Mouse (Mus musculus) monocyte, adult 5-6 weeks (primary cell): ENCODE data around the gene Sult2b1. TPM values are rescaled to one million over a fixed set of nuclear protein-coding genes. Genes with fewer than 3 reads are reported as not detected.
A peak's percentile ranks its signal among the peaks of the same experiment; 100 is the strongest.

Experiments used
- ATAC-seq: fragments of 153-309, 156-312 bp; replicated peaks from 2 replicates; pipeline ENCODE4 v1.8.0; 2017; ENCODE audit warnings: mild to moderate bottlenecking; ENCODE audit not compliant: low TSS enrichment, insufficient number of reproducible peaks, severe bottlenecking, poor library complexity, low FRiP score
- total RNA-seq: library from RNA; stranded (forward); fragments of 200-1000, 200-491, 200-594 nt; gene quantifications from 3 replicates; pipeline ENCODE4 v1.2.3, GENCODE M21; 2017

Gene Sult2b1
- total RNA-seq, 1 experiment from 2014 or later = not detected

GRCm38 (mm10) chr7:45805941-45806340 is 21.5 kb upstream of the Sult2b1 start:
- no peak for ATAC-seq

- no peak for ATAC-seq
These were observed 18.1 kb upstream of the Sult2b1 start for GRCm38 (mm10) chr7:45802551-45802950.

- ATAC-seq = peak; percentile 91
These were observed 16.9 kb upstream of the Sult2b1 start for GRCm38 (mm10) chr7:45801348-45801747.

- peak; percentile 37 for ATAC-seq
These were observed 16.2 kb upstream of the Sult2b1 start for GRCm38 (mm10) chr7:45800546-45801204.

GRCm38 (mm10) chr7:45800001-45800400 is 15.5 kb upstream of the Sult2b1 start:
- ATAC-seq = no peak

- no peak for ATAC-seq
These were observed 14.5 kb upstream of the Sult2b1 start for GRCm38 (mm10) chr7:45798931-45799330.

- no peak for ATAC-seq
These were observed 14.0 kb upstream of the Sult2b1 start for GRCm38 (mm10) chr7:45798511-45798836.

- ATAC-seq = no peak
These were observed 13.4 kb upstream of the Sult2b1 start for GRCm38 (mm10) chr7:45797661-45798510.

GRCm38 (mm10) chr7:45796950-45797349 is 12.5 kb upstream of the Sult2b1 start:
- ATAC-seq = no peak

- ATAC-seq = no peak
These were observed 10.5 kb upstream of the Sult2b1 start for GRCm38 (mm10) chr7:45794971-45795370.

GRCm38 (mm10) chr7:45793969-45794585 is 9.6 kb upstream of the Sult2b1 start:
- no peak for ATAC-seq

GRCm38 (mm10) chr7:45793240-45793639 is 8.8 kb upstream of the Sult2b1 start:
- no peak for ATAC-seq

GRCm38 (mm10) chr7:45791756-45792490 is 7.5 kb upstream of the Sult2b1 start:
- ATAC-seq = no peak

GRCm38 (mm10) chr7:45790721-45791120 is 6.3 kb upstream of the Sult2b1 start:
- no peak for ATAC-seq

- ATAC-seq = no peak
These were observed 3.2 kb upstream of the Sult2b1 start for GRCm38 (mm10) chr7:45787642-45788041.

- no peak for ATAC-seq
These were observed 2.4 kb upstream of the Sult2b1 start for GRCm38 (mm10) chr7:45786661-45787413.

- ATAC-seq = no peak
These were observed 1.7 kb upstream of the Sult2b1 start for GRCm38 (mm10) chr7:45786136-45786578.

GRCm38 (mm10) chr7:45785388-45786135 is 1.1 kb upstream of the Sult2b1 start:
- ATAC-seq = no peak
